Mouse (Mus musculus) thymus, postnatal 10 days (tissue): ENCODE data around the gene Ap1m2.

Source experiments
- DNase-seq, 2 experiments: peaks; one replicate each; pipeline ENCODE4 v3.0.0; 2021; ENCODE audit warnings: low spot score in 2 of 2

Gene Ap1m2

DNA sequence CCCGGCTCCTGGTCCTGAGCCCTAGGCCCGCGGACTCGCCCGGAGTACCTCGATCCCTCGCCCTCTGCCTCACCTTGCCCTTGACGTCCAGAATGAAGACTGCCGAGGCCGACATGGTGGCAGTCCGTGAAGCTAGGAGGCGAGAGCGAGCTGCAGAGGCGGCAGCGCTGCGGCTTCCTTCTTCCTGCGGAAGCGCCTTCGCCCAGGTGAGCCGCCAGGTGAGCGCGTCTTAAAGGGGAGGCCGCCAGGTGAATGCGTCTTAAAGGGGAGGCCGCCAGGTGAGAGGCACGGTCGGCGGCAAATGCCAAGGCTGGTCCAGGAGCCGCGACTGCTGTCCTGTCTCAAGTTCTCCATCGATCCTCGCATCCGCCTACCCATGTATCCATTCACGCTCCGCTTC is at the start of gene Ap1m2:
TSS of gene Ap1m2 (minus strand) at position 204 of the 400 bp plus-strand sequence.
- no peak for DNase-seq

DNA sequence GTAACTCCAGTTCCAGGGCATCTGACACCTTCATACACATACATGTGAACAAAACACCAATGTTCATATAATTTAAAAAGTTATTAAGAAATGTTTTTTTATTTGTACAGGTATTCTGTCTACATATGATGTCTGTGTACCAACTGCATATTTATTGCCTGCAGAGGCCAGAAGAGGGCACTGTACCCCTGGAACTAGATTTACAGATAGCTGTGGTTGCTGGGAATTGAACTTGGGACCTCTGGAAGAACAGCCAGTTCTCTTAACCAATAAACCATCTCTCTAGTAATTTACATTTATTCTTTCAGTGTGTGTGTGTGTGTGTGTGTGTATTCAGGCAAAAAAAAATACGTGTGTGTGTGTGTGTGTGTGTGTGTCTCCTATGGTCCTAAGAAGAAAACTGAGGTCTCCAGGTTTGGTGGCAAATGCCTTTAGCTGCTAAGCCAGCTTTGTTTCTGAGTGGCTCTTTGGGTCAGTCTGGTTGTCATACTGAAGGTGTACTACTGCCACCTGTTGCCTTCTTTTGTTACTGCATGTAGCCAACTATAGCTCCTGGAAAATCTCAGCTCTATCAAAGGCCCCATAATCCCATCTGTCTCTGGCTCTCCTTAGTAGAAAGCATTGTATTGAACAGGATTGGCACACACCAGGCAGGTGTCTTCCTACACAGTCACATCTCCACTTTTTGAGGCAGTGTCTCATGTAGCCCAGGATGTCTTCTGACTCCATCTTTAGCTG is 45.0 kb upstream of the Ap1m2 start:
- DNase-seq: peak; percentile 39 to 78

DNA sequence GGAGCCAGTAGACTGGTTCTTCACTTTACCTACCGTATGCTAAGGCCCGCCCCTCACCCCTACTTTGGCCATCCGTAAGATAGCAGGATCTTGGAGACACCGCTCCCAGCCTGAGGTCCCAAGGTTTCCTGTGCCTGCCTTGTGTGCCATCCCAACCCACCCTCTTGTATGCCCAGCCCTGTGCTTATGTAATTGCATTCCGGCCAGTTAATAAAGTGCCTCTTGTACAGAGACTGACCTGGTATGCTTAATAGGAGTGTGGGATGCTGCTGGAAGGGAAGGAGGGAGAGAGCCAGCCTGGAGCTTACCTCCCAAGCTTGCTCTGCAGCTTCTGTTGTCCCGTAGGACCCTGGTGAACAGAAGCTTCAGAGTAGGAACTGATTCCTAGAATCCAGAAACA is 42.7 kb upstream of the Ap1m2 start:
- DNase-seq: no peak

DNA sequence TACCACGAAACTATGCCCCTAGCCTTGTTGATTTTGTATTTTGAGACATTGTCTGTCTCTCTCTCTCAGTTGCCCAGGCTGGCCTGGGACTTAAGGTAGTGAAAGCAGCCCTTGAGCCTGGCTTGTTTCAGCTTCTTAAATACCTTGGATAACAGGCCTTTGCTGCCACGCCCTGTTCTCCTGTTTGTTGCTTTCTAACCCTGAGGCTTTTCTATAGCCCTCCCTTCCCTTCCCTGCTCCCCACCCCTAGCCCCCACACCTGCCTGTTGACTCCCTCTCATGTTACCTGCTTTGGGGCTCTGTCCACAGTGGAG is 41.2 kb upstream of the Ap1m2 start:
- DNase-seq: no peak

- DNase-seq: peak in 1 of 2 experiments; percentile 20
Observed at GRCm38 (mm10) chr9:21352463-21353372, 40.6 kb upstream of the Ap1m2 start.

DNA sequence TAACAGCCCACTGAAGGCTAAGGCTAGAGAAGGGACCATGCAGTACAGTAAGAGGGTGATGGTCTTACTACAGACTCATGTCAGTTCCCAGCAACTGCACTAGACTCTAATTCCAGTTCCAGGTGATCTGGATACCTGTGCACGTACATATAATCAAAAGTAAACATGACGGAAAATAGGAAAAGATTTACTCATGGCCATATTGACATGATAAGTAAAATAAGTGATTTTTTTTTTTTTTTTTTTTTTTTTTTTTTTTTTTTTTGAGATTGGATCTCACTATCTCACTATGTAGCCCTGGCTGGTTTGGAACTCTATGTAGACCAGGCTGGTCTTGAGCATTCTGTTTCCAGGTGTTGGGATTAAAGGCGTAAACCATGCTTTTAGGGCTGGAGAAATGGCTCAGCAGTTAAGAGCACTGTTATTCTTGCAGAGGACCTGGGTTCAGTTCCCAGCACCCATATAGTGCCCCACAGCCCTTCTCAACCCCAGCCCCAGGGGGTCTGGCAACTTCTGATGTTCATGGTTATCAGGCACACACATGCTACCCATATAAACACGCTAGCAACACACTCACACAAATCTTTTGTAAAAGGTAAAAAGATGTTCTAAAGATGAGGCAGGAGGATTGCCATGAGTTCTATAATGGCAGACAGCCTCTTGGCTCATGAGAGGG is 39.7 kb upstream of the Ap1m2 start:
- DNase-seq: no peak

GRCm38 (mm10) chr9:21351178-21351577 is 39.0 kb upstream of the Ap1m2 start:
- DNase-seq: no peak

GRCm38 (mm10) chr9:21348152-21348551 is 36.0 kb upstream of the Ap1m2 start:
- DNase-seq: no peak

DNA sequence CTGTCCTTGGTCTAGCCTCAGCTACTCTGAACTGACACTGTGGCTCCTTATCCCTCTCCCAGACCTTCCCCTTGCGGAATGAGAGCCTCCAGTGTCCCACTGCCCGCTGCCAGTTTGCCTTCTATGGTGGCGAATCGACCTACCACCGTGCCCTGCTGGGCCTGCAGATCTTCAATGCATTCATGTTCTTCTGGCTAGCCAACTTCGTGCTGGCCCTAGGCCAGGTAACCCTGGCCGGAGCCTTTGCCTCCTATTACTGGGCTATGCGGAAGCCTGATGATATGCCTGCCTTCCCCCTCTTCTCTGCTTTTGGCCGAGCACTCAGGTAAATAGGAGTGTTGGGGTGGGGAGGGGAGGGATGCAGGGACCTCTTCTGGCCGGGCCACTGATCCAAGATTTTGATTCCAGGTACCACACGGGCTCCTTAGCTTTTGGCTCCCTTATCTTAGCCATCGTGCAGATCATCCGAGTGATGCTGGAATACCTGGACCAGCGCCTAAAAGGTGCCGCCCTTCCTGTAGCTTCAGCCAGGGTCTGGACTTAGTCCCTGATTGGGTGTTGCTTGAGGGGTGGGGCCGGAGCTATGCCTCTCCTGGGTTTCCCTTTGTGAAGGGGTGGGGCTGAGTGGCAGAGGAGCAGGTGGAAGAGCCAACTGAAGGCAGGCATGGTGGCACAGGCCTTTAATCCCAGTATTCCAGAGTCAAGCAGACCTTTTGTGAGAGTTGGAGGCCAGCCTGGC is 34.7 kb upstream of the Ap1m2 start:
- no peak for DNase-seq

- no peak for DNase-seq
Observed at GRCm38 (mm10) chr9:21340411-21340810, 28.3 kb upstream of the Ap1m2 start.

- no peak for DNase-seq
Observed at GRCm38 (mm10) chr9:21337652-21338051, 25.5 kb upstream of the Ap1m2 start.

- DNase-seq: no peak
Observed at GRCm38 (mm10) chr9:21336491-21336890, 24.4 kb upstream of the Ap1m2 start.

DNA sequence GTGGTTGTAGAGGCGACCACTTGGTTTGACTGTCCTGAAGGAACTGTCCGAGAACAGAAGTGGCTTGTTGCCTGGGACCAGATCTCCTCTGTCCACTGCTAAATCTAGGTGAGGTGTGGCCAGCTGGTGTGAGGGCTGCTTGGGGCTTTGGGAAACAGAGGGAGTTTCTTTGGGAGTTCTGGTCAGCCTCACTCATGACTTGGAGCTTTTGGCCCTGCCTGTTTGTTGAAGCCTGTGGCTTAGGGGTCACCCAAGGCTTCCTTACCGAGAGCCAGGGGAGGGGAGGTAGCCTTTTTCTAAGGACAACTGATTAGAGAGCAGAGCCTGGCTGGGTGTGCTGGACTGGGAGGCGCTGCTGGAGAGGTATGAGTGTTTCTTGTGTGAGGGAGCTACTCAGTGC is 23.3 kb upstream of the Ap1m2 start:
- DNase-seq: no peak

DNA sequence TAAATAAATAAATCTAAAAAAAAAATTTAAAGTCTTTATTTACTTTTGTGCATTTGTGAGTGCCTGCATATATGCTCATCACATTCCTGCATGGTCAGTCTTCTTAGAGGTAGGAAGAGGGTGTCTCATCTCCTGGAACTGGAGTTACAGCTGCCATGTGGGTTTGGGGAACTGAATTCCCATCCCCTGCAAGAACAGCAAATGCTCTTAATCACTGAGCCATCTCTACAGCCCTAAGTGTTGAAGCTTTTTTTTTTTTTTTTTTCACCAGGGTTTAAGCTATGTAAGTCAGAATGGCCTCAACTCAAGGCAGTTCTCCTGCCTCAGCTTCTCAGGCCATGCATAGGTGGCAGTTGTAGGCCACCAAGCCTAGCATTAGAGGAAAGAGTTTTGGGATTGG is 22.6 kb upstream of the Ap1m2 start:
- no peak for DNase-seq

GRCm38 (mm10) chr9:21333523-21333922 is 21.4 kb upstream of the Ap1m2 start:
- no peak for DNase-seq

- peak; percentile 49 to 50 for DNase-seq
Observed at GRCm38 (mm10) chr9:21332161-21333061, 20.3 kb upstream of the Ap1m2 start.

GRCm38 (mm10) chr9:21331365-21332140 is 19.4 kb upstream of the Ap1m2 start:
- no peak for DNase-seq

- DNase-seq: no peak
Observed at GRCm38 (mm10) chr9:21329699-21330289, 17.7 kb upstream of the Ap1m2 start.

DNA sequence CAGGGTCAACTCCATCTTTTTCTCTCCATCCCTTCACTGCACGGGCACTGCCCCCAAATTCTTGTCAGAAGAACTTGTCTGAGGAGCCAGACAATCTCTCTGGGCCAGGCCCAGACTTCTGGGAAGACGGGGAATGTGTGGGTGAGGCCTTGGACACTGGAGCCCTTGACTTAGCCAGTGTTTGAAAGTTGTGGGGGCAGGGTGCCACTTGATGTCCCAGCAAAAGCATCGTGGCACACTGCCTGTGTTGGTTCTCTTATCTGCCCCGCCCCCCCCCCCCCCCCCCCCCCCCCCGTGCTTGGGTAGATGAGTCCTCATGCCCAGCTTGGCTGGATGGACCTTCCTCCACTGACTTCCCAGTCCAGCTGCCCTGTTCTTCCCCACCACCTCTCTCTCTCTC is 16.9 kb upstream of the Ap1m2 start:
- no peak for DNase-seq

DNA sequence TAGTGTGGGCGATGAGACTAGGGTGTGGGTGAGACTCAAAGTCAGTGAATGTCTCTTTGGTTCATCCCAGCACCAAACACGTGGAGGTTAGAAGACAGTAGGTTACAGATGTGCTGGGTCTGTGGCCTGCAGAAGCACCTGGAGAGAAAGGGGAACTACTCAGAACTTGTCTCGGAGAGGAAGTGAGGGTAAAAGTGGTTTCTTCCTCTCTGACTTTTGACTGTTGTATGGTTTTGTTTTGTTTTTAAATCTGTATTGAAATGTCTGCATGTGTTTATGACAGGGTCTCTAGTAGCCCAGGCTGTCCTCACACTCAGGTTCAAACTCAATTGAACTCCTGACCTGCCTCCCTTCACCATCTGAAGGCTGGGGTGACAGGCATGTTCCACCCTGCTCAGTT is 15.9 kb upstream of the Ap1m2 start:
- DNase-seq: peak; percentile 68 to 77
